Mouse (Mus musculus): ENCODE results near the gene Slc39a3. TPM values are rescaled to one million over a fixed set of nuclear protein-coding genes. Genes with fewer than 3 reads are reported as not detected.

Gene Slc39a3
- polyA plus RNA-seq, 1 experiment: 75.2 TPM

- no peak for DNase-seq
- TF ChIP-seq CTCF (IDR thresholded peaks at IDR 0.05; ENCODE audit: borderline replicate concordance, insufficient read depth, low read depth, low read length) (0 out of 2 replicates have a peak, but pooled peaks have one; percentile 5), POLR2A (IDR thresholded peaks at IDR 0.05; ENCODE audit: borderline replicate concordance, insufficient read depth, low read length) (no peak)
- H3K4me1 ChIP-seq (ENCODE audit: control insufficient read depth, insufficient read depth, low read length): peaks cover 18% of the 10 kb centered on the region
- WGBS: 80% methylated on average over 7 of the region's 7 CpGs
- no peak overlapping the region for H3K27ac ChIP-seq (ENCODE audit: insufficient read depth, low read length)
- H3K4me3 ChIP-seq (replicated peaks; ENCODE audit: insufficient read depth, low read depth, low read length): no peak overlapping the region
- H3K27me3 ChIP-seq (ENCODE audit: control insufficient read depth, insufficient read depth, low read length): no peaks in the 10 kb centered on the region
Measured at GRCm38 (mm10) chr10:81036251-81036650, 975 bp downstream of the Slc39a3 start.

GRCm38 (mm10) chr10:81033586-81033985 is 3.6 kb downstream of the Slc39a3 start:
- no peaks in the 10 kb centered on the region for H3K27me3 ChIP-seq (ENCODE audit: control insufficient read depth, insufficient read depth, low read length)
- 75% methylated on average over 10 of the region's 10 CpGs for WGBS
- H3K27ac ChIP-seq (ENCODE audit: insufficient read depth, low read length): no peak overlapping the region
- no peak for DNase-seq
- H3K4me3 ChIP-seq (replicated peaks; ENCODE audit: insufficient read depth, low read depth, low read length): no peak overlapping the region
- TF ChIP-seq CTCF (IDR thresholded peaks at IDR 0.05; ENCODE audit: borderline replicate concordance, insufficient read depth, low read depth, low read length) (no peak), POLR2A (IDR thresholded peaks at IDR 0.05; ENCODE audit: borderline replicate concordance, insufficient read depth, low read length) (no peak)
- peaks cover 34% of the 10 kb centered on the region for H3K4me1 ChIP-seq (ENCODE audit: control insufficient read depth, insufficient read depth, low read length)

- no peak for TF ChIP-seq CTCF (IDR thresholded peaks at IDR 0.05; ENCODE audit: borderline replicate concordance, insufficient read depth, low read depth, low read length)
- no peak for TF ChIP-seq POLR2A (IDR thresholded peaks at IDR 0.05; ENCODE audit: borderline replicate concordance, insufficient read depth, low read length)
- peaks cover 48% of the 10 kb centered on the region for H3K4me1 ChIP-seq (ENCODE audit: control insufficient read depth, insufficient read depth, low read length)
- 19% methylated on average over 10 of the region's 10 CpGs for WGBS
- peak overlapping the region; percentile 46 for H3K27ac ChIP-seq (ENCODE audit: insufficient read depth, low read length)
- peak in 1 of 2 experiments; percentile 54 for DNase-seq
- H3K4me3 ChIP-seq (replicated peaks; ENCODE audit: insufficient read depth, low read depth, low read length): no peak overlapping the region
- no peaks in the 10 kb centered on the region for H3K27me3 ChIP-seq (ENCODE audit: control insufficient read depth, insufficient read depth, low read length)
Measured at GRCm38 (mm10) chr10:81029031-81029430, 8.2 kb downstream of the Slc39a3 start.

DNA sequence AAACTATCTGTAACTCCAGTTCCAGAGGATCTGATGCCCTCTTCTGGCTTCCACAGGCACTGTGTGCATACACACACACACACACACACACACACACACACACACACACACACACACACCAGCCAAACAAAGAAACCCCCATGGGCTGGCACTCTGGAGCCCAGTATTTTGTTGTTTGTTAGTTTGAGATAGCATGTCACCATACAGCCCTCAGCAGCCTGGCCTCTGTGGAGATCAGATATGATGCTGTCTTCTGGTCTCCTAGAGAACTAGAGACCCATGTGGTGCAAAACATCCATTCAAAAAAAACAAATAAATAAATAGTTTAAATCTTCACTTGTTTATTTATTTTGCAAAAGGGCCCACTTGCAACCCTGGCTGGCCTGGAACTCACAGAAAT is 9.0 kb downstream of the Slc39a3 start:
- Histone ChIP-seq H3K27ac (ENCODE audit: insufficient read depth, low read length) (0 out of 2 replicates have a peak overlapping the region, but pooled peaks have one; percentile 46), H3K4me1 (ENCODE audit: control insufficient read depth, insufficient read depth, low read length) (peaks cover 51% of the 10 kb centered on the region), H3K27me3 (ENCODE audit: control insufficient read depth, insufficient read depth, low read length) (no peaks in the 10 kb centered on the region), H3K4me3 (replicated peaks; ENCODE audit: insufficient read depth, low read depth, low read length) (no peak overlapping the region)
- DNase-seq: no peak
- TF ChIP-seq POLR2A (IDR thresholded peaks at IDR 0.05; ENCODE audit: borderline replicate concordance, insufficient read depth, low read length): no peak
- no peak for TF ChIP-seq CTCF (IDR thresholded peaks at IDR 0.05; ENCODE audit: borderline replicate concordance, insufficient read depth, low read depth, low read length)

DNA sequence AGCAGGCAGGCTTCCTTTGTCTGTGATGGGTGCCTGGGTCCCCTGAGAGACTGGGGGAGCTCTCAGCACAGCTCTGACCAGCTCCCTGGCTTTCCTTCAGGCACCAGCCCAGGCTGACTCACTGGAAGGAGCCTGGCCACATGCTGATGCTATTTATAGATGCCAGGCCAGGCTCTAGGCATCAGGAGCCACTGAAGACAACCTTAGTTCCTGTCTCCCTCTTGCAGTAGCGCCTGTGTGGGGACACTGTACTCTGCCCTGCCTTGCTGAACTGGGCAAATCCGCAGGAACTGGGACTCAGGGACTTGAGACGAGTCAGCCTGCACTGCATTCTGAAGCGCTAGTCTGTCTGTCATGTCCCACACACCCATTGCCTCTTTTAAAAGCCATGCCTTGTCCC is 9.9 kb downstream of the Slc39a3 start:
- no peak overlapping the region for H3K4me3 ChIP-seq (replicated peaks; ENCODE audit: insufficient read depth, low read depth, low read length)
- TF ChIP-seq CTCF (IDR thresholded peaks at IDR 0.05; ENCODE audit: borderline replicate concordance, insufficient read depth, low read depth, low read length): no peak
- peak; percentile 84; the same call in 1 of the 2 replicates for TF ChIP-seq POLR2A (IDR thresholded peaks at IDR 0.05; ENCODE audit: borderline replicate concordance, insufficient read depth, low read length)
- no peaks in the 10 kb centered on the region for H3K27me3 ChIP-seq (ENCODE audit: control insufficient read depth, insufficient read depth, low read length)
- H3K4me1 ChIP-seq (ENCODE audit: control insufficient read depth, insufficient read depth, low read length): peaks cover 56% of the 10 kb centered on the region
- H3K27ac ChIP-seq (ENCODE audit: insufficient read depth, low read length): peak overlapping the region; percentile 95
- peak; percentile 85 to 94 for DNase-seq
- 14% methylated on average over 4 of the region's 4 CpGs for WGBS

DNA sequence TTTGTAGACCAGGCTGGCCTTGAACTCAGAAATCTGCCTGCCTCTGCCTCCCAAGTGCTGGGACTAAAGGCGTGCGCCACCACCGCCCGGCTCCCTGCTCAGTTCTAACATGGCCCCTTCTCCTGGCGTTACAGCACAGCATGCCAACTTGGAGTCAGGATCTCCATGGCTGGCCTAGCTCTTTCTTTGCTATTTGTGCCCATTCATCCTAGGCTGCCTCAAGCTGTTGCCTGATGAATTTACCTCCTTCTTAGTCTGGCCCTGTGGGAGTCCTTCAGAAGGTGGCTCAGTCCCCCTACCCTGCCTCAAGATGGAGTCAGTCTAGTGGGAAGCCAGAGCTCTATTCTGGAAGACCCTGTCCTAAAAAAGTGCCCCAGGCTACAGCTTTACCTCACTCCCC is 10.4 kb downstream of the Slc39a3 start:
- peak in 1 of 2 experiments; percentile 52 for DNase-seq
- H3K4me1 ChIP-seq (ENCODE audit: control insufficient read depth, insufficient read depth, low read length): peaks cover 61% of the 10 kb centered on the region
- H3K27ac ChIP-seq (ENCODE audit: insufficient read depth, low read length): peak overlapping the region; percentile 95
- no peaks in the 10 kb centered on the region for H3K27me3 ChIP-seq (ENCODE audit: control insufficient read depth, insufficient read depth, low read length)
- TF ChIP-seq POLR2A (IDR thresholded peaks at IDR 0.05; ENCODE audit: borderline replicate concordance, insufficient read depth, low read length): no peak
- TF ChIP-seq CTCF (IDR thresholded peaks at IDR 0.05; ENCODE audit: borderline replicate concordance, insufficient read depth, low read depth, low read length): no peak
- WGBS: 25% methylated on average over 5 of the region's 5 CpGs
- no peak overlapping the region for H3K4me3 ChIP-seq (replicated peaks; ENCODE audit: insufficient read depth, low read depth, low read length)

DNA sequence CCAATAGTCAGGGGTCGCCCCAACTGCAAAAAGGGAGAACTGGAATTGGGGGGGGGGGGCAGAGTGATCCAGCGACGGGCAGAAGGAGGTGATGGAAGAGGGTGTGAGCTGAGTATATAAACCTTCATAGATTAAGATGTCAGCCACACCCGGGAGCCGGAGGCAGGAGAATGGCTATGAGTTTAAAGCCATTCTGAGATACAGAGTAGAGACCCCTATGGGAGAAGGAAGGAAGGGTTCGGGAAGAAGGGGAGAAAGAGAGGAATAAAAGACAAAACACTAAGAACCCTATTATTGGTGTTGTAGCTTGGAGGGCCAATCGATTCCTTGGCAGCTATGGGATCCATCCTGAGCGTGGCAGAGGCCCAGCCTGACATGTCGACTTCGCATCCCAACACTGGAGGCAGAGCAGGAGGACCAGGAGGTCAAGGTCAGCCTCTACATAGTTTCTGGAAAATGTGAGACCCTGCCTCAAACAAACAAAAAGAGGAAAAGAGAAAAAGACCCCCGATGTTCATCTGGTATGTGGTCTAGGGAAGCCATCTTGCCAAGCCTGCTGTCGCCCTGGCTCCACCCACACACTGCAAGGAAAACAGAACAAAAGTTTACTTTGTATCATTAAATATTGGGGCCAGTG is 11.5 kb downstream of the Slc39a3 start, which contains the start of gene Diras1:
Diras1 (minus strand) TSS at position 24 of the 637 bp plus-strand sequence.
- no peak for DNase-seq
- peak within 1 kb of the TSS; percentile 98 for H3K27ac ChIP-seq (ENCODE audit: insufficient read depth, low read length)
- H3K4me3 ChIP-seq (replicated peaks; ENCODE audit: insufficient read depth, low read depth, low read length): peak within 1 kb of the TSS; percentile 87
- no peaks in the 10 kb centered on the region for H3K27me3 ChIP-seq (ENCODE audit: control insufficient read depth, insufficient read depth, low read length)
- 24% methylated on average over 12 of the region's 12 CpGs for WGBS
- no peak for TF ChIP-seq POLR2A (IDR thresholded peaks at IDR 0.05; ENCODE audit: borderline replicate concordance, insufficient read depth, low read length)
- TF ChIP-seq CTCF (IDR thresholded peaks at IDR 0.05; ENCODE audit: borderline replicate concordance, insufficient read depth, low read depth, low read length): no peak
- peaks cover 71% of the 10 kb centered on the region for H3K4me1 ChIP-seq (ENCODE audit: control insufficient read depth, insufficient read depth, low read length)

DNA sequence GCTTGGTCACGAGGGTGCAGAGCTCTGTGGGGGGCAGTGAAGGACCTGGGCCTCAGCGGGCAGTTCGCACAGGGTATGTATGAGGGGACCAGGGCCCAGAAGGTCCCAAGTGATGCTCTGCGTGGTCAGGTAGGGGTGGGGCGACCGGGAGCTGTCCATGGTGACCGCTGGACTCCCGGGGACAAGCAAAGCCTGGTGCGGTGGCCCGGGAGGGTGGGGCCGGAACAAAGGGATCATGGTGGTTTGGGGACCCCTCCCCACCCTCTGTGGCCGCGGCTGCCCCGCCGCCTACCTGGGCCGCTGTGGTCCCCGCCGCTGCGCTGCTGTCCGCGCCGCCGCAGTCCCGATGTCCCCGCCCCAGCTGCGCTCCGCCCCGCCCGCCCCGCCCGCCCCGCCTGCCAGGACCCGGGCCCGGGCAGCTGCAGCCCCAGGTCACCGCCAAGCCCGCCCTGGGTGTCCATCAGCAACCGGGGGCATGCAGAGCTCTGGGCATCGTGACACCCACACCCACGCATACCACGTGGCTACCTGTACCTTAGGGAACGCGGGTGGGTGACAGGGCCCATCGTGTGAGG is 12.1 kb downstream of the Slc39a3 start:
- under 1% methylated on average over 36 of the region's 43 CpGs for WGBS
- H3K27ac ChIP-seq (ENCODE audit: insufficient read depth, low read length): peak overlapping the region; percentile 98
- peak; percentile 62 to 71 for DNase-seq

More for the DNA sequence above, 12.1 kb downstream of the Slc39a3 start:
- Histone ChIP-seq H3K27me3 (ENCODE audit: control insufficient read depth, insufficient read depth, low read length) (no peaks in the 10 kb centered on the region), H3K4me1 (ENCODE audit: control insufficient read depth, insufficient read depth, low read length) (peaks cover 74% of the 10 kb centered on the region), H3K4me3 (replicated peaks; ENCODE audit: insufficient read depth, low read depth, low read length) (peak overlapping the region; percentile 87)
- TF ChIP-seq CTCF (IDR thresholded peaks at IDR 0.05; ENCODE audit: borderline replicate concordance, insufficient read depth, low read depth, low read length) (no peak), POLR2A (IDR thresholded peaks at IDR 0.05; ENCODE audit: borderline replicate concordance, insufficient read depth, low read length) (peak; percentile 59)
